Comparison of ENCODE assay signal across 29 mouse cellular contexts in genomic region chr5:21363343-21363742, GRCm38 (mm10). TPM values are rescaled to one million over a fixed set of nuclear protein-coding genes. Genes with fewer than 3 reads are reported as not detected.
"Had no signal": no experiment of that assay in that cellular context is flagged by ENCODE, and none has a peak within 500 bp of the region (broad histone marks: within the 10 kb centered on the region; RNA-seq: fewer than 3 reads in every experiment).

No protein-coding gene starts in this region.

- DNase-seq: cerebellum, adult 18-20 months; cerebellum, adult 2 months; cerebellum, adult 8-10 months; cerebellum, adult 9-10 months; cerebellum, adult 9-11 months; cerebellum, postnatal 10 days; cerebellum, postnatal 14 days; cerebellum, postnatal 25 days; cerebellum, postnatal 36 days; embryo, embryonic 11 days; forebrain, postnatal 0 days; gastrocnemius, adult 2 months; gastrocnemius, postnatal 10 days; gastrocnemius, postnatal 14 days; gastrocnemius, postnatal 25 days; gastrocnemius, postnatal 36 days; heart, adult 11 months; heart, adult 18-20 months had no signal

- H3K9ac ChIP-seq: embryonic facial prominence, embryonic 12.5 days; embryonic facial prominence, embryonic 13.5 days; embryonic facial prominence, embryonic 15.5 days; forebrain, embryonic 12.5 days; forebrain, embryonic 13.5 days; forebrain, embryonic 15.5 days; forebrain, postnatal 0 days had no signal

- H3K36me3 ChIP-seq: embryonic facial prominence, embryonic 10.5 days; embryonic facial prominence, embryonic 12.5 days; embryonic facial prominence, embryonic 13.5 days; embryonic facial prominence, embryonic 15.5 days; forebrain, embryonic 10.5 days; forebrain, embryonic 12.5 days; forebrain, embryonic 15.5 days had no signal

- H3K4me2 ChIP-seq: embryonic facial prominence, embryonic 12.5 days; embryonic facial prominence, embryonic 13.5 days; embryonic facial prominence, embryonic 15.5 days; forebrain, embryonic 12.5 days; forebrain, embryonic 13.5 days; forebrain, embryonic 15.5 days had no signal

- H3K27me3 ChIP-seq: embryonic facial prominence, embryonic 12.5 days; embryonic facial prominence, embryonic 13.5 days; embryonic facial prominence, embryonic 15.5 days; forebrain, embryonic 12.5 days; forebrain, embryonic 13.5 days; forebrain, embryonic 15.5 days had no signal

- H3K27ac ChIP-seq: embryonic facial prominence, embryonic 10.5 days; embryonic facial prominence, embryonic 12.5 days; embryonic facial prominence, embryonic 13.5 days; embryonic facial prominence, embryonic 15.5 days; forebrain, embryonic 10.5 days; forebrain, embryonic 12.5 days; forebrain, embryonic 13.5 days; forebrain, embryonic 15.5 days; gastrocnemius, adult 2 months had no signal

- H3K9me3 ChIP-seq: embryonic facial prominence, embryonic 10.5 days; embryonic facial prominence, embryonic 12.5 days; embryonic facial prominence, embryonic 13.5 days; embryonic facial prominence, embryonic 15.5 days; forebrain, embryonic 10.5 days; forebrain, embryonic 13.5 days; forebrain, embryonic 15.5 days had no signal

- ATAC-seq: forebrain, embryonic 13.5 days; forebrain, embryonic 14.5 days; forebrain, embryonic 15.5 days; forebrain, embryonic 16.5 days; forebrain, postnatal 0 days had no signal

- H3K4me3 ChIP-seq: embryonic facial prominence, embryonic 10.5 days; embryonic facial prominence, embryonic 12.5 days; embryonic facial prominence, embryonic 13.5 days; embryonic facial prominence, embryonic 15.5 days; erythroblast, embryonic 14.5 days; forebrain, embryonic 10.5 days; forebrain, embryonic 12.5 days; forebrain, embryonic 13.5 days; forebrain, embryonic 15.5 days; gastrocnemius, adult 2 months had no signal

- H3K4me1 ChIP-seq: embryonic facial prominence, embryonic 12.5 days; embryonic facial prominence, embryonic 15.5 days; forebrain, embryonic 13.5 days; forebrain, embryonic 15.5 days had no signal

RNA-seq across cellular contexts. Expression of gene Fgl2, which starts 9.1 kb away (rescaled TPM):
- polyA plus RNA-seq: erythroblast, embryonic 14.5 days had no signal
